Mouse (Mus musculus) limb, embryonic 14.5 days (tissue): ENCODE data around the gene Ccdc134. TPM values are rescaled to one million over a fixed set of nuclear protein-coding genes. Genes with fewer than 3 reads are reported as not detected.

Source experiments
- ATAC-seq: fragments of 200-750 bp; cut with Nextera tagmentation; 2 replicates; pipeline ENCODE4 v1.8.0; 2017; ENCODE audit warnings: low read depth, moderate number of reproducible peaks, moderate TSS enrichment; ENCODE audit not compliant: low FRiP score
- DNase-seq: peaks from one replicate; pipeline ENCODE4 v3.0.0-alpha.2; 2015; ENCODE audit warnings: low spot score
- H3K27ac ChIP-seq: fragments of 300-500 bp; sonication (generic); replicated peaks from 2 replicates; pipeline ENCODE4 v1.5.1; 2014; ENCODE audit warnings: low read depth, mild to moderate bottlenecking, low read length, moderate library complexity, mixed read lengths
- H3K27me3 ChIP-seq: fragments of 300-500 bp; sonication (generic); 2 replicates; pipeline ENCODE4 v1.6.1; 2014; ENCODE audit warnings: low read length, mixed read lengths; ENCODE audit not compliant: control insufficient read depth, insufficient read depth
- H3K36me3 ChIP-seq: fragments of 300-500 bp; sonication (generic); 2 replicates; pipeline ENCODE4 v1.6.1; 2014; ENCODE audit warnings: mild to moderate bottlenecking, low read length, moderate library complexity, mixed read lengths; ENCODE audit not compliant: control insufficient read depth, insufficient read depth
- H3K4me1 ChIP-seq: fragments of 300-500 bp; sonication (generic); 2 replicates; pipeline ENCODE4 v1.6.1; 2014; ENCODE audit warnings: antibody characterized with exemption, low read length, mixed read lengths; ENCODE audit not compliant: control insufficient read depth, insufficient read depth
- H3K4me2 ChIP-seq: fragments of 300-500 bp; sonication (generic); replicated peaks from 2 replicates; pipeline ENCODE4 v1.6.1; 2014; ENCODE audit warnings: low read depth, mild to moderate bottlenecking, low read length, moderate library complexity; ENCODE audit not compliant: severe bottlenecking
- H3K4me3 ChIP-seq: fragments of 300-500 bp; sonication (generic); replicated peaks from 2 replicates; pipeline ENCODE4 v1.5.1; 2014; ENCODE audit warnings: low read length
- H3K9ac ChIP-seq: fragments of 300-500 bp; sonication (generic); 2 replicates; pipeline ENCODE4 v1.6.1; 2014; ENCODE audit warnings: mild to moderate bottlenecking, low read depth, low read length, moderate library complexity; ENCODE audit not compliant: severe bottlenecking
- H3K9me3 ChIP-seq: fragments of 300-500 bp; sonication (generic); 2 replicates; pipeline ENCODE4 v1.6.1; 2016; ENCODE audit warnings: low read length; ENCODE audit not compliant: control insufficient read depth
- POLR2A ChIP-seq: fragments of 200-500 bp; IDR thresholded peaks from 2 replicates; pipeline ENCODE4 v1.8.0; 2012; ENCODE audit warnings: inconsistent platforms, mild to moderate bottlenecking, moderate library complexity, borderline replicate concordance; ENCODE audit not compliant: insufficient read depth, insufficient read length; ENCODE audit errors: extremely low read depth
- WGBS: fragments of 180-500 bp; shearing (Covaris S2); extraction: QIAGEN DNeasy Blood & Tissue Kit; methylation state at CpG from one replicate; pipeline ENCODE4 v1.1.7; 2014; 5-methylcytosine and 5-hydroxymethylcytosine counted together
- polyA plus RNA-seq, 2 experiments: library from polyadenylated mRNA; depleted of rRNA in 1 of 2; stranded (reverse) in 1 of 2; unstranded in 1 of 2; fragments of >200 nt; fragmentation: Nextera tagmentation in 1 of 2; extraction: Ambion mirVana in 1 of 2; gene quantifications; 2 replicates each; pipeline versions ENCODE4 v1.2.1 to v1.2.3; 2012 to 2014

Gene Ccdc134
- polyA plus RNA-seq, 2 experiments: 26.4 to 40.7 TPM

DNA sequence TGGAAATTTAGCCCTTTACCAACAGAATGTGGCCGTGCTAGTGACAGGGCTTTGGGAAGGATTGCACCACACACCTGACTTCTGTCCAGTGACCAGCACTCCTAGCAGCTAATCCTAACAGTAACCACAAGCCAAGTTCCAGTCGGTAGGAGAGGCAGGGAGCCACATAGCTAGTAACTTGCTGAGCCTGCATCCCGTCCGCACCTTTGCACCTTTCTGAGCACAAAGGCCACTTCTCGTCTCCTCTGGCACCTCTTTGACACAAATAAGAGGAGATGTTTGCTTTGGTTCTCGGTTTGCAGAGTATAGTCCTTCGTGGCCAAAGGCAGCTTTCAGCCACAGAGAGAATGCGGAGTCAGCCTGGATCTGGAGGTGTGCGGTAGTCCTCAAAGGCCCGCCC lies 56.9 kb downstream of the Ccdc134 start:
- no peaks in the 10 kb centered on the region for H3K9me3 ChIP-seq
- no peak for ATAC-seq
- no peak for TF ChIP-seq POLR2A

DNA sequence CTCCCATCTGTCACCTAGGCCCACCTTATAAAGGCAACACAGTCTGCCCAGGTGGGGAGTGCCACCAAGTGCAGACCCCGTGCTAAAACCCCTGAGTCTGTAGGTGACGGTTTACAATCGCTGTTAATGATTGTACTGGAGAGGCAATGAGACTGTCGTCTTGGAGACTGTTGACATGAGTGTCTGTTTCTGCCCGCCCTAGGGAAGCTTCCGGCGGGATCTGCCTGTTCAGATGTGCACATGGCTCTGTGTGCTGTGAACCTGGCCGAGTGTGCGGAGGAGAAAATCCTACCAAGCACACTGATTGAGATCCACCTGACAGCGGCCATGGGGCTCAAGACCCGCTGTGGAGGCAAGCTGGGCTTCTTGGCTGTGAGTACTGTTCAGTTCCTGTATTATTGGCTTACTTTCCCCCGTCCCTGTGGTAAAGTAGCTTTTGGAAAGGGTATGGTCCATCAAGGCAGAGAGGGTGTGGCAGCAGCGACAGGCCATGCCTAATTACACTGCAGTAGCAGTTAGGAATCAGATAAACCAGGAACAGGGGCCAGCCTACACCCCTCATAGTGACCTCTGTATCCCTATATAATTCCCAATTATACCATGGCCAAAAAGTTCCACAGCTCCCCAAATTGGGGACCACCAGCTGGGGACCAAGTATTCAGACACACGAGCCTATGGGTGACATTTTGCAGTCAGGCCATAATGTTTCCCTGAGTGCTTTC lies 57.5 kb downstream of the Ccdc134 start:
- peaks cover 98% of the 10 kb centered on the region for H3K36me3 ChIP-seq
- H3K9me3 ChIP-seq: no peaks in the 10 kb centered on the region
- TF ChIP-seq POLR2A: no peak
- no peaks in the 10 kb centered on the region for H3K27me3 ChIP-seq
- no peak overlapping the region for H3K27ac ChIP-seq
- ATAC-seq (no peak), DNase-seq (no peak)
- no peak overlapping the region for H3K9ac ChIP-seq
- no peaks in the 10 kb centered on the region for H3K4me1 ChIP-seq
- no peak overlapping the region for H3K4me2 ChIP-seq
- H3K4me3 ChIP-seq: no peak overlapping the region
- WGBS: 87% methylated on average over 14 of the region's 14 CpGs

More for the DNA sequence above, 56.9 kb downstream of the Ccdc134 start:
- H3K27me3 ChIP-seq: no peaks in the 10 kb centered on the region
- H3K36me3 ChIP-seq: peaks cover 99% of the 10 kb centered on the region
- H3K4me1 ChIP-seq: no peaks in the 10 kb centered on the region
- DNase-seq: no peak
- H3K4me2 ChIP-seq: no peak overlapping the region
- no peak overlapping the region for H3K4me3 ChIP-seq
- H3K9ac ChIP-seq: no peak overlapping the region
- H3K27ac ChIP-seq: no peak overlapping the region
- WGBS: 88% methylated on average over 10 of the region's 10 CpGs

DNA sequence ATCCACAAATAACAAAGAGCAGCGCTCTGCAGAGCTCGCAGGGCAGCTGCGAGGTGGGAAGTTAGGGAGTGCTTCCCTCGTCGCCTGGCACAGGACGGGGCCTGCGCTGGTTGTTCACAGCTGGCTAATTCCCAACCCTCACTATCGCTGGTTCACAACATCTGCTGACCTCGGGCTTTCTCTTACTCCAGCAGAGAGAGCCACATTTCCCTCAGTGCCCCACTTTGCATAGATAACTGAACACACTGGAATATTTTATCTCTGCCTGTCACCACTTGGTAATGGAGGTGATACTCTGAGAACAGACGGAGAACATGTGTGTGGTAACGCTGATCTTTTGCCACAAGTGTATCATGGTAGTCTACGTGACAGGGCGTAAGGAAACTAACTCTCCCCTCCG lies 58.4 kb downstream of the Ccdc134 start:
- Histone ChIP-seq H3K9me3 (no peaks in the 10 kb centered on the region), H3K4me3 (no peak overlapping the region), H3K27ac (no peak overlapping the region), H3K4me2 (no peak overlapping the region), H3K9ac (no peak overlapping the region), H3K4me1 (no peaks in the 10 kb centered on the region), H3K36me3 (peaks cover 95% of the 10 kb centered on the region), H3K27me3 (no peaks in the 10 kb centered on the region)
- ATAC-seq (no peak), DNase-seq (no peak)
- TF ChIP-seq POLR2A: no peak
- WGBS: 83% methylated on average over 14 of the region's 14 CpGs

DNA sequence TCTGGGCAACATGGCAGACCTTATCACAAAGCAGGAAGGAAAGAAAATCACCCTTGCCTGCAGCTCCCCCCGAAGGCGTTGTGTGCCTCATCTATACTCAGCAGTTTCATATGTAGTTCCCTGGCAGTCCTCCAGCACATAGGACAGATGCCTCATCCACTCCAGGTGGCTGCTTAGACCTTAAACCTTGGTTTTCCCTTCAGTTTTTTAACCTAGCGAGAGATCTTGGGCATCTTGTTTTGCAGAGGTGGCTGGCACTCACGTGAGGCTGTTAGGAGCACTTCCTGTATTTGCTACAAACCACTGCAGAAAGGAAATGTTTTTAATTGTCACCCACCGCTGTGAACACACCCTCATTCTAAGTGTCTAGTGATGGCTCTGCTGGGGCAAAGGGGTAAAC lies 59.2 kb downstream of the Ccdc134 start:
- no peak for DNase-seq
- no peak overlapping the region for H3K4me3 ChIP-seq
- H3K4me2 ChIP-seq: no peak overlapping the region
- no peak overlapping the region for H3K9ac ChIP-seq
- no peak for TF ChIP-seq POLR2A
- H3K27me3 ChIP-seq: no peaks in the 10 kb centered on the region
- 93% methylated on average over 5 of the region's 5 CpGs for WGBS
- H3K9me3 ChIP-seq: no peaks in the 10 kb centered on the region
- ATAC-seq: no peak
- no peak overlapping the region for H3K27ac ChIP-seq
- peaks cover 95% of the 10 kb centered on the region for H3K36me3 ChIP-seq
- no peaks in the 10 kb centered on the region for H3K4me1 ChIP-seq

DNA sequence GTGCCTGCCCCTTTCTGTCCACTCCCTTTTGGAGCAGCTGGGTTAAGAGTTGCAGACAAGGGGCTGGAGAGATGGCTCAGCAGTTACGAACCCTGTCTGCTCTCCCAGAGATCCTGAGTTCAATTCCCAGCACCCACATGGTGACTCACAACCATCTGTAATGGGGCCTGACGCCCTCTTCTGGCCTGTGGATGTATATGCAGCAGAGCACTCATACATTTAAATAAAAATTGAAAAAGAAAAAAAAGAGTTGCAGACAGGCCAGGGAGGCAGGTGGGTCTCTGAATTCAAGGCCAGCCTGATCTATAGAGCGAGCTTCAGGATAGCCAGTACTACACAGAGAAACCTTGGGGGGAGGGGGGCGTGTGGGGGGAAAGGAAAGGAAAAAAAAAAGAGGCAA lies 59.7 kb downstream of the Ccdc134 start:
- H3K9ac ChIP-seq: no peak overlapping the region
- peaks cover 95% of the 10 kb centered on the region for H3K36me3 ChIP-seq
- H3K4me2 ChIP-seq: no peak overlapping the region
- no peak overlapping the region for H3K4me3 ChIP-seq
- H3K27ac ChIP-seq: no peak overlapping the region
- no peak for DNase-seq
- WGBS: 86% methylated on average over 4 of the region's 4 CpGs
- no peak for TF ChIP-seq POLR2A
- no peaks in the 10 kb centered on the region for H3K9me3 ChIP-seq
- no peaks in the 10 kb centered on the region for H3K4me1 ChIP-seq
- ATAC-seq: no peak
- no peaks in the 10 kb centered on the region for H3K27me3 ChIP-seq

DNA sequence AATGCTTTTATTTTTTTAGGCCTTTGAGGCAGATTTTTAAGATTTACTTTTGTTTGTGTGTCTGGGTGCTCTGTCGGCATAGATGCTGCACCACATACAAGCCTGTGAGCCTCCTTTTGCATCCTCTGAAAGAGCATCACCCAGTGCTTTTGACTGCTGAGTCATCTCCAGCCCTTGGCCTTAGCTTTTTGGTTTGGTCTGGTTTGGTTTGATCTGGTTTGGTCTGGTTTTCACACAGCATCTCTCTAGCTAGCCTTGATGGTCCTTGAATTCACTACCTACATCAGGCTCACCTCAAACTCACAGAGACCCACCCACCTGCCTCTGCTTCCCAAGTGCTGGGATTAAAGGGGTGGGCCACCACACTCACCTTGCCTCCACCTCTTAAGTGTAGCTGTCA lies 60.2 kb downstream of the Ccdc134 start:
- WGBS: 94% methylated on average over 1 of the region's 1 CpGs
- H3K9me3 ChIP-seq: no peaks in the 10 kb centered on the region
- no peaks in the 10 kb centered on the region for H3K27me3 ChIP-seq
- no peak overlapping the region for H3K9ac ChIP-seq
- no peaks in the 10 kb centered on the region for H3K4me1 ChIP-seq
- no peak overlapping the region for H3K4me3 ChIP-seq
- peaks cover 95% of the 10 kb centered on the region for H3K36me3 ChIP-seq
- no peak overlapping the region for H3K4me2 ChIP-seq
- no peak overlapping the region for H3K27ac ChIP-seq
- DNase-seq (no peak), ATAC-seq (no peak)
- no peak for TF ChIP-seq POLR2A
